Mouse (Mus musculus) hindbrain, embryonic 14.5 days (tissue): ENCODE results near the gene C1qtnf5. TPM values are rescaled to one million over a fixed set of nuclear protein-coding genes. Genes with fewer than 3 reads are reported as not detected.

Experiments used
- ATAC-seq: fragments of 200-750 bp; cut with Nextera tagmentation; 2 replicates; pipeline ENCODE4 v1.8.0; 2017; ENCODE audit warnings: moderate number of reproducible peaks, mild to moderate bottlenecking, moderate TSS enrichment, moderate library complexity; ENCODE audit not compliant: low FRiP score
- DNase-seq: peaks from one replicate; pipeline ENCODE4 v3.0.0-alpha.2; 2015; ENCODE audit warnings: low spot score
- H3K27ac ChIP-seq: fragments of 300-500 bp; sonication (generic); 2 replicates; pipeline ENCODE4 v1.5.1; 2014; ENCODE audit warnings: mild to moderate bottlenecking, moderate library complexity
- H3K27me3 ChIP-seq: fragments of 300-500 bp; sonication (generic); 2 replicates; pipeline ENCODE4 v1.6.1; 2014; ENCODE audit warnings: mild to moderate bottlenecking, low read length, mixed read lengths; ENCODE audit not compliant: control insufficient read depth, insufficient read depth
- H3K36me3 ChIP-seq: fragments of 300-500 bp; sonication (generic); replicated peaks from 2 replicates; pipeline ENCODE4 v1.6.1; 2014; ENCODE audit not compliant: control insufficient read depth, insufficient read depth
- H3K4me1 ChIP-seq: fragments of 300-500 bp; sonication (generic); replicated peaks from 2 replicates; pipeline ENCODE4 v1.6.1; 2014; ENCODE audit warnings: antibody characterized with exemption, low read length, mixed read lengths; ENCODE audit not compliant: control insufficient read depth, insufficient read depth
- H3K4me2 ChIP-seq: fragments of 300-500 bp; sonication (generic); replicated peaks from 2 replicates; pipeline ENCODE4 v1.6.1; 2014; ENCODE audit warnings: mild to moderate bottlenecking, moderate library complexity
- H3K4me3 ChIP-seq: fragments of 300-500 bp; sonication (generic); replicated peaks from 2 replicates; pipeline ENCODE4 v1.5.1; 2014; ENCODE audit warnings: mild to moderate bottlenecking, low read length
- H3K9ac ChIP-seq: fragments of 300-500 bp; sonication (generic); 2 replicates; pipeline ENCODE4 v1.6.1; 2014
- H3K9me3 ChIP-seq: fragments of 300-500 bp; sonication (generic); 2 replicates; pipeline ENCODE4 v1.6.1; 2016; ENCODE audit warnings: low read length; ENCODE audit not compliant: control insufficient read depth
- WGBS: fragments of 180-500 bp; shearing (Covaris S2); extraction: QIAGEN DNeasy Blood & Tissue Kit; methylation state at CpG from one replicate; pipeline ENCODE4 v1.1.7; 2014; 5-methylcytosine and 5-hydroxymethylcytosine counted together
- polyA plus RNA-seq: library from polyadenylated mRNA; unstranded; fragments of >200 nt; fragmentation: Nextera tagmentation; extraction: Ambion mirVana; gene quantifications from 2 replicates; pipeline ENCODE4 v1.2.1, GENCODE M21; 2014

Gene C1qtnf5
- polyA plus RNA-seq, 1 experiment from 2014 or later = 8.0 TPM

DNA sequence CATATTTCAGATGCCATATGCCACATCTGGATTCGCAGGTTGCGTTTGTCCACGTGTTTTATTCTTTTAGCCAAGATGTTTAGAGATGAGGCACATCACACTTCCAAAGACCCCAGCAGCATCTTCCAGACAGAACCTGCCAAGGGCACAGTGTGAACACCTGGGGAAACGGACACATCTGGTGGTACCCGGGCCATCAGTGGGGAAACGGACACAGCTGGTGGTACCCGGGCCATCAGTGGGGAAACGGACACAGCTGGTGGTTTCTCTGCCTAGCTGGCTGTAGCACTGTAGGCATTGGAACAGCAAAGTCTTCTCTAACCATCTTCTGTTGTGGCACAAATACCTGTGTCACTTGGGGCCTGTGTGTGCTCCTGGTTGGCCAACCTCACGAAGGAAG, 11.3 kb upstream of the C1qtnf5 start:
- no peak overlapping the region for H3K4me2 ChIP-seq
- ATAC-seq (no peak), DNase-seq (no peak)
- H3K4me1 ChIP-seq = peaks cover 5% of the 10 kb centered on the region
- H3K27ac ChIP-seq = no peak overlapping the region
- peaks cover 9% of the 10 kb centered on the region; the same call in 1 of the 2 replicates for H3K36me3 ChIP-seq
- H3K9ac ChIP-seq = no peak overlapping the region
- no peaks in the 10 kb centered on the region for H3K9me3 ChIP-seq
- no peaks in the 10 kb centered on the region for H3K27me3 ChIP-seq
- 88% methylated on average over 9 of the region's 9 CpGs for WGBS
- H3K4me3 ChIP-seq = no peak overlapping the region

DNA sequence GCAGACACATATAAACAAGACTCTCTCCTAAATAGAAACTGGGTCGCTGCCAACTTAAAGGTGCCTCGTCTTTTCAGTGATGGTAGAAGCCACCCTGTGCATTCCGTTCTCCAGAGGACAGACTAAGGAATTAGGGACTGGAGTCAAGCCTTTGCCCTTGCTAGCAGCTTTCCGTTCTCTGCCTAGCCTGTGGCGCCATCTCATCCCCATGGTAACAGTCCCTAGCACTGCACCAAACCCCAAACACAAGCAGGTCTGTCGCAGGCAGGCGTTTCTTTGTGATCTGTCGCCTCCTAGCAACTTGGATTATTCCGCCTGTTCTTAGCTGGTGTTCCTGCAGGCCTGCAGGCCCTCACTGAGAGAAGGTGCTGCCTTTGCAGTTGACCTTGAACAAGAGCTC, 10.5 kb upstream of the C1qtnf5 start:
- Histone ChIP-seq H3K4me1 (peaks cover 5% of the 10 kb centered on the region), H3K4me2 (no peak overlapping the region), H3K9ac (no peak overlapping the region), H3K36me3 (peaks cover 5% of the 10 kb centered on the region; the same call in 1 of the 2 replicates), H3K4me3 (no peak overlapping the region), H3K27me3 (no peaks in the 10 kb centered on the region), H3K27ac (peak overlapping the region; percentile 68; the same call in 1 of the 2 replicates), H3K9me3 (no peaks in the 10 kb centered on the region)
- WGBS = 20% methylated on average over 9 of the region's 9 CpGs
- ATAC-seq = peak; percentile 59; the same call in 1 of the 2 replicates
- DNase-seq = no peak

DNA sequence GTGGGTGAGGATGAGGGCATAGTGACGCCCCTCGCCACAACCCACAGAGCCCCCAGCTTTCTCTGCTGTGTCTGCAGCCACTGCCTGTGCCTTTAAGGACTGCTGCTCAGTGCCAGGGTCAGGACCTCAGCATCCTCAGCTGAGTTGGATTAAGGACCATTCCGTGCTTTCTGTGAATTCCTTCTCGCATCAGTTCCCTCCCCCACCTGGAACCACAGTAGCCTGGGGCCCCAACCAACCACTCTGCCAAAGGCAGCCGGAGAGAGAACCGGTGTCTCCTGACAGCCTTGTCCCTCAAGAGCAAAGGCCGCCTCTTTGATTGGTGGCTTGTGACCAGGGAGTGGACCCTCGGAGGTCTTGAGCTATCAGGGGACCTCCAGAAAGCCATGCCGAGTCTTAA, 5.6 kb upstream of the C1qtnf5 start, which contains the start of gene Mfrp:
Mfrp (plus strand) TSS at position 240 of the 400 bp plus-strand sequence.
- Histone ChIP-seq H3K9ac (no peak within 1 kb of the TSS), H3K4me3 (no peak within 1 kb of the TSS), H3K9me3 (no peaks in the 10 kb centered on the region), H3K4me2 (no peak within 1 kb of the TSS), H3K4me1 (no peaks in the 10 kb centered on the region; the same call in 1 of the 2 replicates), H3K27me3 (no peaks in the 10 kb centered on the region), H3K36me3 (no peaks in the 10 kb centered on the region), H3K27ac (no peak within 1 kb of the TSS)
- 64% methylated on average over 9 of the region's 9 CpGs for WGBS
- DNase-seq = no peak
- no peak for ATAC-seq

DNA sequence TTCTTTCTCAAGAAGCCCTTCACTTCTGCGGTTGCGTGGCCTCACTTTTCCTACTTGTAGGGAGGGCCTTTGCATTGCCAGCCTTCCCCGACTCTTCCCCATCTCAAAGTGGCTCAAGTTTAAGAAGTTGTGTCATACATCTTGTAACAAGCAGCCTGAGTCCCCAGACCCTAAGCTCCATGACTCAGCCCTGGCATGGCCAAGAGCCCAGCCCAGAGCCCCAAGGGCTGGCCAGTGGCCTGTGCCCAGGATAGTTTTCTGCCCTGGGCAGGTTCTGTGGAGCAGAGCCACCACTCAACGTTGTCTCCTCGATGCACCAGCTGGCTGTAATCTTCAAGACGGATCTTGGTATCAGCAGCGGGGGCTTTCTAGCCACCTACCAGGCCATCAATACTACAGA, 2.2 kb upstream of the C1qtnf5 start:
- H3K4me3 ChIP-seq = no peak overlapping the region
- DNase-seq (no peak), ATAC-seq (no peak)
- peaks cover 22% of the 10 kb centered on the region for H3K4me1 ChIP-seq
- no peak overlapping the region for H3K27ac ChIP-seq
- H3K9me3 ChIP-seq = no peaks in the 10 kb centered on the region
- no peaks in the 10 kb centered on the region for H3K36me3 ChIP-seq
- no peak overlapping the region for H3K9ac ChIP-seq
- H3K27me3 ChIP-seq = no peaks in the 10 kb centered on the region
- no peak overlapping the region for H3K4me2 ChIP-seq
- 92% methylated on average over 7 of the region's 7 CpGs for WGBS

DNA sequence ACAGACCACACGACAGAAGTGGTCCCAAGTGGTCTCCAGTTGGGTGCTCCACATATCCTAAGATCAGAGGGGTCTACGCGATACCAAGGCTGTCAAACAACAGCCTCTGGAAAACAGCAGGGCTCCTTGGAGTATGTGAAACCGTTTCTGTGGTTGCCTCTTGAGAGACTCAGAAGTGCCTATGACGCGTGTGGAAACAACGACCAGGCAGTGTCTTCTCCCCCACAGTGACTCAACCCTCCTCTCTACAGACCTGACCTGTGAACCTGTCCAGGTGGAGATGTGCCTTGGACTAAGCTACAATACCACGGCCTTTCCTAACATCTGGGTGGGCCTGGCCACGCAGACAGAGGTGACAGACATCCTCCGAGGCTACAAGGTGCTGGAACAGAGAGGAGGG, 1.3 kb upstream of the C1qtnf5 start:
- ATAC-seq (no peak), DNase-seq (no peak)
- no peak overlapping the region for H3K4me2 ChIP-seq
- peaks cover 22% of the 10 kb centered on the region for H3K4me1 ChIP-seq
- H3K27ac ChIP-seq = no peak overlapping the region
- no peaks in the 10 kb centered on the region for H3K36me3 ChIP-seq
- no peak overlapping the region for H3K9ac ChIP-seq
- 89% methylated on average over 10 of the region's 10 CpGs for WGBS
- no peaks in the 10 kb centered on the region for H3K27me3 ChIP-seq
- H3K4me3 ChIP-seq = no peak overlapping the region
- no peaks in the 10 kb centered on the region for H3K9me3 ChIP-seq

DNA sequence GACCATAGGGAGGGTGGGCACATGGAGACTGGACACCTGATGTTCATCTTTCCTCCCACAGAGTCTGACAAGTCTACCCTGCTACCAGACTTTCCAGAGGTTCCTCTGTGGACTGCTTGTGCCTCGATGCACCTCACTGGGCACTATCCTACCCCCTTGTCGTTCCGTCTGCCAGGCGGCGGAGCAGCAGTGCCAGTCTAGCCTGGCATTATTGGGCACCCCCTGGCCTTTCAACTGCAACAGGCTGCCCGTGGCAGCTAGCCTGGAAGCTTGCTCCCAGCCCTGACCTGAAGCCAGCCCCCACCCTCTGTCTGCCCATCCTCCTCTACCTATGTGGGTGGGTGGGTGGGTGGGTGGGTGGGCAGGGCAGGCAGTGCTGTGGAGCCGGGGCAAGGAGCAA, 863 bp upstream of the C1qtnf5 start:
- ATAC-seq = no peak
- H3K36me3 ChIP-seq = no peaks in the 10 kb centered on the region
- DNase-seq = no peak
- H3K4me3 ChIP-seq = no peak overlapping the region
- peaks cover 22% of the 10 kb centered on the region for H3K4me1 ChIP-seq
- no peaks in the 10 kb centered on the region for H3K27me3 ChIP-seq
- no peak overlapping the region for H3K9ac ChIP-seq
- no peaks in the 10 kb centered on the region for H3K9me3 ChIP-seq
- 90% methylated on average over 7 of the region's 7 CpGs for WGBS
- H3K4me2 ChIP-seq = no peak overlapping the region
- 0 out of 2 replicates have a peak overlapping the region, but pooled peaks have one; percentile 34 for H3K27ac ChIP-seq

DNA sequence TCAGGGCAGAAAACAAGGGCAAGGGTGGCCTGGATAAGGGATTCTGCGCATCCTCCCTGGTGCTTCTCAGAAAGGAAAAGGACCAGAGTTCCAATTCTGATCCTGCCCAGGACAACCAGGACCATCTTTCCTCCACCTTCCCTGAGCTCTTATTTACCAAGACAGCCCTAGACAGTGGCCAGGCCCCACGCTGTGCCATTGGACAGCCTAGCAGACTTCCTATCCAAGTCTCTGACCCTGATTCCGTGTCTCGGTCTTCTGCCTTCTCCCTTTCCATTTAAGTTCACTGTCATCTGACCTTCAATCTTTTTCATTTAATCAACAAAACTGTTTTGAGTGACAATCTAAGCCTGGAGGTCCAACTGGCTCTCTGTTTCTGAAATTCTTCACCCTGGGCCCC, 449 bp upstream of the C1qtnf5 start:
- Histone ChIP-seq H3K4me3 (no peak overlapping the region), H3K4me2 (no peak overlapping the region), H3K9ac (no peak overlapping the region), H3K36me3 (no peaks in the 10 kb centered on the region), H3K9me3 (no peaks in the 10 kb centered on the region), H3K4me1 (peaks cover 22% of the 10 kb centered on the region), H3K27me3 (no peaks in the 10 kb centered on the region), H3K27ac (peak overlapping the region; percentile 34)
- ATAC-seq (no peak), DNase-seq (no peak)
- WGBS = 76% methylated on average over 4 of the region's 4 CpGs

DNA sequence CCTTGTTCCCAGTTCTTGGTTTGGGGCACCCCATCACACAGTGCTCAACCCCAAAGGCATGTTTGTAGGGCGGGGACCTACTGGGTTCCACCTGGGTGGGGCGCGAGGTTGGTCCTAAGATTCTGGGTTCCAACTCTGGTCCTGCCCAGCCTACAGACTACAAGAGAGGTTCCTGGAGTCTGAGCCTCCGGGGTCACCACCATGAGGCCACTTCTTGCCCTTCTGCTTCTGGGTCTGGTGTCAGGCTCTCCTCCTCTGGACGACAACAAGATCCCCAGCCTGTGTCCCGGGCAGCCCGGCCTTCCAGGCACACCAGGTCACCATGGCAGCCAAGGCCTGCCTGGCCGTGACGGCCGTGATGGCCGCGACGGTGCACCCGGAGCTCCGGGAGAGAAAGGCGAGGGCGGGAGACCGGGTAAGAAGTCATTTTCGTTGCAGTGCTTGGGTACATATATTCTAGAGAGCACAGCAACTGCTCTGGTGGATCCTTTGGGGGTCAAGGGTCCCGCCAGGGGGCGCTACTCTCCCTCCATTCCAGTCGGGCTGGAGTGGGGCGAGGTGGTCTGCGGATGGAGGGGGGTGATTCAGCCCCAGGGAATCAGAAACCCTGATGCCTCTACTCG, 623 bp downstream of the C1qtnf5 start:
- DNase-seq (no peak), ATAC-seq (0 out of 2 replicates have a peak, but pooled peaks have one; percentile 12)
- H3K27ac ChIP-seq = peak overlapping the region; percentile 34
- H3K4me1 ChIP-seq = peaks cover 22% of the 10 kb centered on the region
- no peaks in the 10 kb centered on the region for H3K27me3 ChIP-seq
- H3K9ac ChIP-seq = peak overlapping the region; percentile 42; the same call in 1 of the 2 replicates
- WGBS = 33% methylated on average over 25 of the region's 25 CpGs
- no peaks in the 10 kb centered on the region for H3K9me3 ChIP-seq
- H3K36me3 ChIP-seq = no peaks in the 10 kb centered on the region
- no peak overlapping the region for H3K4me3 ChIP-seq
- H3K4me2 ChIP-seq = peak overlapping the region; percentile 27

DNA sequence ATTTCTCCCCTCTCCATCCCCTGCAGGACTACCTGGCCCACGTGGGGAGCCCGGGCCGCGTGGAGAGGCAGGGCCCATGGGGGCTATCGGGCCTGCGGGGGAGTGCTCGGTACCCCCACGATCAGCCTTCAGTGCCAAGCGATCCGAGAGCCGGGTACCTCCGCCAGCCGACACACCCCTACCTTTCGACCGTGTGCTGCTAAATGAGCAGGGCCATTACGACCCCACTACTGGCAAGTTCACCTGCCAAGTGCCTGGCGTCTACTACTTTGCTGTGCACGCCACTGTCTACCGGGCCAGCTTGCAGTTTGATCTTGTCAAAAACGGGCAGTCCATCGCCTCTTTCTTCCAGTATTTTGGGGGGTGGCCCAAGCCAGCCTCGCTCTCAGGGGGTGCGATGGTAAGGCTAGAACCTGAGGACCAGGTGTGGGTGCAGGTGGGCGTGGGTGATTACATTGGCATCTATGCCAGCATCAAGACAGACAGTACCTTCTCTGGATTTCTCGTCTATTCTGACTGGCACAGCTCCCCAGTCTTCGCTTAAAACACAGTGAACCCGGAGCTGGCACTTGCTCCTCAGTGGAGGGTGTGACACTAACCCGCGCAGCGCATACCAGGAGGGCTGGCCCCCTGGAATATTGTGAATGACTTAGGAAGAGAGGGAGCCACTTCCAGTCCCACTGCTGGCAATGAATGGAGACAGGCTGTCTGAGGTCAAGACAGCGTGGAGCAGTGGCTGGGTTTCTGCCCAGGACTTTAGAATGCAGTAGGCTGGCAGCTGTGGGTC, 1.4 kb downstream of the C1qtnf5 start:
- peak overlapping the region; percentile 42; the same call in 1 of the 2 replicates for H3K9ac ChIP-seq
- no peak overlapping the region for H3K4me3 ChIP-seq
- H3K4me1 ChIP-seq = peaks cover 22% of the 10 kb centered on the region
- no peak for DNase-seq
- no peaks in the 10 kb centered on the region for H3K9me3 ChIP-seq
- no peaks in the 10 kb centered on the region for H3K27me3 ChIP-seq
- ATAC-seq = no peak
- 80% methylated on average over 31 of the region's 31 CpGs for WGBS
- H3K27ac ChIP-seq = no peak overlapping the region
- H3K4me2 ChIP-seq = peak overlapping the region; percentile 27
- no peaks in the 10 kb centered on the region for H3K36me3 ChIP-seq
